Mouse (Mus musculus): ENCODE results near the gene Tpgs1.

The Tpgs1 gene

DNA sequence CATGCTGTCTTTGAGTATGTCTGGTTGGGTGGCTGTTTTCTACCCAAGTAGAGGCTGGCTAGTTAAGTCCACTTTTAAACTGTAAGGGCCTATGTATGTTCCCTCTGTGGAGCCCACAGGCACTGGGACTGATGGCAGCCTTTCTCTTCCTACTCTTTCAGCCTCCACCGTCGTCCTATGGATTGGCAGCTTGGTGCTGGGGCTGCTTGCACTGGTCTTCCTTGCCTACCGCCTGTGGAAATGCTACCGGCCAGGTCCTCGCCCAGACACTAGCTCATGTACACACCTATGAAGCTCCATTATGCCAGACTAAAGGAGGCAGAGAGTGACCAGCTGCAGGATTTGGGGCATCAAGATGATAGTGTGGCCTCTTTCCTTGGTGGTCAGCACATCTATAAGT is 1.1 kb upstream of the Tpgs1 start:
- DNase-seq (ENCODE audit: extremely low spot score, low spot score): no peak

DNA sequence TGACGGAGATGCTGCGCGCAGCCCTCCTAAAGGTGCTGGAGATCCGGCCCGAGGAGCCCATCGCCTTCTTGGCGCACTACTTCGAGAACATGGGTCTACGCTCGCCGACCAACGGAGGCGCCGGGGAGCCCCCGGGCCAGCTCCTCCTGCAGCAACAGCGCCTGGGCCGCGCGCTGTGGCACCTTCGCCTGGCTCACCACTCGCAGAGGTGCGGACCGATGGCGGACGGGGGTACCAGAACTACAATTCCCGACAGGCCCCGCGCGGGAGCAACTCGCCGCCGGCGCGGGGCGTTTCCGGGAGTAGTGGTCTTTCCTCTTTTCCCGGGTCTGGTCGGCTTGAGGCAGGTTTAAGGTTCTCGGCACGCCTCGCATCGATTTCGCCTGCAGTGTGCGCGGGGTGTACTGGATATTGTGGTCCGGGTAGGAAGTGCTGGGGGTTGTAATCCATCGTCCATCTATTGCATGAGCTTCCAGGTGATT is 448 bp downstream of the Tpgs1 start:
- peak; percentile 88 for DNase-seq (ENCODE audit: extremely low spot score, low spot score)

DNA sequence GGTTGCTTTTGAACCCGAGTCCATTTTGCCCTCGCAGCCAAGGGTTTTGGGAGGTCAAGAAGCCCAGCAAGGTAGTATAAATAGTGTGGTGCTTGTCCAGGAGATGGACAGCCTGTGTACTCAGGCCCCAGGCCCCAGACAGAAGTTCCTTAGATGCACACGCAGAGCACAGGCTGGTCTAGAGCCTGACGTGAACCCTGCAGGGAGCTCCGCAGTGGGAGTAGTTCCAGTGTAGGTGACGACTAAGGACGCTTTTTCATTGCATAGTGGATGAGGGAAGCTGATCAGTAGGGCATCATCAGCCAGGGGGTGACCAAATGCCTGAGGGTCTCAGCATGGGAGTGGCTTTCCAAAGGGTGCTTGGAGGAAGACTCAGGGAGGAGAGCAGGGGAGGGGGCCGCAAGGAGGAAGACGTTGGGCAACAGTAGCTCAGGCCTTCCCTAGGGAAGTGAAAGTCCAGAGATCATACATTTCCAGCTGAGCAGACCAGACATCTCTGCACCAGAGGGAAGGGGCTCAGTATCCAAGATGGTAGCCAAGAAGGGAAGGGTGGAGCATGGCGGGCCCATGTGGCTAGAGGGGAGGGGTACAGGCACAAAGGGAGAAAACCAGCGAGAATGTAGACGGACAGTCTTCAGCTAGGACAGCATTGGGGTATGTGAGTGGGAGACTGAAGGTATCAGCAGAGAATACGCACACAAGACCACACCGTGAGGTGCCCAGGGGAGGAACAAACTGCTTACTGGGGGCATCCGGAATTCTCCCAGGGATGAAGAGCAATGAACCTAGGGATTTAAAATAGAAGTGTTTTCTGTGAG is 1.1 kb downstream of the Tpgs1 start:
- no peak for DNase-seq (ENCODE audit: extremely low spot score, low spot score)

DNA sequence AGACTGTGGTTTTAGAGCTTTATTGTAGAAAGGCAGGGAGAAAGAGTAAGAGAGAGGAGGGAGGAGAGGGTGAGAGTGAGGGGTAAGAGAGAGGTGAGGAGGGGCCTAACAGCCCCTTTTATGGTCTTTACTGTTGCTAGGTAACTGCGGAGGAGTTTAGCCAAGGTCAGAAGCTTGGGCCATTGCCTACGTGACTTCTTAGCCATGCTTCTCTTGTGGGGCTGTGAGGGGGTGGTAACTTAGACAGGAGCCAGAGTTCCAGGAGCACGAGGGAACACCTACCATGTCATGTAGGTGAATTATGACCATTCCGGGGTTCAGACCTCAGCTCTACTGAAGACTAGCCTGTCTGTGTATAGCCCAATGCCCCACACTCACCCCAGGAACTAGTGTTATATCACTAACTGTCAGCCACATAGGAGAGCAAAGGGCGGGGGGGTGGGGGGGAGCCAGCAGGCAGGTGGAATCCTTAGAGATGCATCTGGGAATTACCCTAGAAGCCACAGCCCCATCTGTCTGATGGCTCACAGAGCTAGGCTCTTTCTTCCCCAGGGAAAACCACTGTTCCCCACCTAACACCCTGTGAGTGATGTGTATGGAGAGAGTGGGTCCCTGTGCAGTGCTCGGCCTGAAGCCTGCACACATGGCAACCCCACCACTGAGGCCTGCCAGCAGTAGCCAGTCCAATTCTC is 2.4 kb downstream of the Tpgs1 start:
- DNase-seq (ENCODE audit: extremely low spot score, low spot score): no peak

DNA sequence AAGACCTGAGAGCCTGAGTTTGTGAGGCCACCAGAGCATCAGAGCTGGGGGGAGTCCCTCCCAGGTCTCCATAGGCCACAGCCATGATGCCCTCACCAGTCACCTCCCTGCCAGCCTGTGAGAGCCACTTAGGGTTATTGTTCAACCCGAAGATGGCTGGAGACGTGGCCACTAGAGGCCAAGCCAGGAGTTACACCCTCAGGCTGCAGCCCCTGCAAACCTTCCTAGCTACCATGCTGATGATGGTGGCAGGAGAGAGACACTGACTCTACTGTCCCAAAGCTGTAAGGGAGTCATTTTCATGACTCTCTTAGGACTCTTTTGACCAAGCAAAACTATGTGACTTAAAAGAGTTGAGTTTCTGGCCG is 2.9 kb downstream of the Tpgs1 start:
- DNase-seq (ENCODE audit: extremely low spot score, low spot score): no peak

DNA sequence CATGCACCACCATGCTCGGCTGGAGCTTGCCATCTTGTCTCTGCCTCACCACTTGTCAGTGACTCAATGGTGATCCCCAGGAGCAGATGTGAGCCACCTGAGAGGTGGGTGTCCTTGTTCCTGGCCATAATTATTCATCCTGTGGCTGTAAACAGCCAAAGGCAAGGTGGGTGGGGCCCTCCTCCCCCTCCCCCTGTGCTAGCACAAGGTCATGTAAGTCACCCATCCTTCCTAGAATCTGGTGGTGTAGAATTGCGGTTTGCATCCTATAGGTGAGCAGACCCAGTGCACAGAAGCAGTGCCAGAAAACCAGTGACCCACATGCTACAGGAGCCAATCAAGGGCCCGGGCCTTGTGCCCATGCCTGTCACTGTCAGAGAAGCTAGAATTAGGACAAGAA is 3.9 kb downstream of the Tpgs1 start:
- DNase-seq (ENCODE audit: extremely low spot score, low spot score): no peak

DNA sequence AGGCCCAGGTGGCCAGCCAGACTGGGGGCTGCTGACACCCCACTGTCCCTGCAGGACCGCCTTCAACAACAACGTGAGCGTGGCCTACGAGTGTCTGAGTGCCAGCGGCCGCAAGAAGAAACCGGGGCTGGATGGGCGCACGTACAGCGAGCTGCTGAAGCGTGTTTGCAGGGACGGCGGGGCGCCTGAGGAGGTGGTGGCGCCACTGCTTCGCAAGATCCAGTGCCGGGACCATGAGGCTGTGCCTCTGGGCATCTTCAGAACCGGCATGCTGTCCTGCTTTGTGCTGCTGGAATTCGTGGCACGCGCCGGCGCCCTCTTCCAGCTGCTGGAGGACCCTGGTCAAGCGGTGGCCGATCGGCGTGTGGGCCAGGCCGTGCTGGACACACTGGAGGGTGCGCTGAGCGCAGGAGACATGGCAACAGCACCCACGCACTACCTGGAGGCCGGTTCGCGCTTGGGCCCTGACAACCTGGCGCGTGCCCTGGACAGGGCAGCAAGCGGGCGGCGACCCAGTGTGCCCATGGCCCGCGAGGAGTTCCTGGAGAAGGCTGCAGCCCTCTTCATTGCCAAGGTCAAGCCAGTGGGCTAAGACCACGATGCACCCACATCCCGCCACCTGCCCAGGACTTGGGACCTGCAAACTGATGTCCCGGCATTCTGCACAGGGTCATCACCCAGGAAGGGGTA is 6.3 kb downstream of the Tpgs1 start:
- DNase-seq (ENCODE audit: extremely low spot score, low spot score): no peak

DNA sequence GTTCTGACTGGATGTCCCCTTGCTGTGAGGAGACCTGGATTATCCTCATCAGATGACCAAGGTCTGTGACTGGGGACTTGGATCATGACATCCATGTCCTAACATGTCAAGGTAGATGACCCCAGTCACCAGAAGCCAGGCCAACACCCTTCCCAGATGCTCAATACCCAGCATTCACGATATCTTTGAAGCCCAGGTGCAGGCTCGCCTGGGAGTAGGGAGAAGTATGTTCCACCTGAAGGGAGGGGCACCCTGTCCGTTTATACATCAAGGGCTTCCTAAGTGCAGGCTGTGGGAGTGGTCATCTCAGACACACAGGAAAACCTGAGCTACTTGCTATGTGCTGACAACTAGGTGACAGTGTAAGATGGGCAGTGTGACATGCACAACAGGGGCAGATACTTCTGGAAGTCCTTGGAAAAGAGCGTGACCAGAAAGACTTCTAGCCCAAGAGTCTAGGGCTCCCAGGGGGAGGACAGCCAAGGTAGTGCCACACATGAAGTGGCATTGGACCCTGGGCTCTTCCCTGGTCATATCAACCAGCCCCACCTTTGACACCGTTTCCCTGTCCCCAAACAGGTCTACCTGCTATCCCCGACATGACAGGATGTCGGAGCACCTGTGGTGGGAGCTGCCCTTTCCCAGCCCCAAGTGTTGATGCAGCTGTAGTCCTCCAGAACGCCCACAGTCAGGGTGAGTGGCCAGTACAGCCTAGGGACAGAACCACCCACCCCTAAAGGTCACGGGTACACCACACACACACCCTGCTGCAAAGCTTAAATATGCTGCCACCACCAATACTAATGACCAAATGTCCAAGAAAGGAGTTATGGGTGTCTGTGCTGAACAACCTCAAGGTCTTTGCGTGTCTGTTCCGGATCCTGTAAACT is 11.7 kb downstream of the Tpgs1 start:
- no peak for DNase-seq (ENCODE audit: extremely low spot score, low spot score)

DNA sequence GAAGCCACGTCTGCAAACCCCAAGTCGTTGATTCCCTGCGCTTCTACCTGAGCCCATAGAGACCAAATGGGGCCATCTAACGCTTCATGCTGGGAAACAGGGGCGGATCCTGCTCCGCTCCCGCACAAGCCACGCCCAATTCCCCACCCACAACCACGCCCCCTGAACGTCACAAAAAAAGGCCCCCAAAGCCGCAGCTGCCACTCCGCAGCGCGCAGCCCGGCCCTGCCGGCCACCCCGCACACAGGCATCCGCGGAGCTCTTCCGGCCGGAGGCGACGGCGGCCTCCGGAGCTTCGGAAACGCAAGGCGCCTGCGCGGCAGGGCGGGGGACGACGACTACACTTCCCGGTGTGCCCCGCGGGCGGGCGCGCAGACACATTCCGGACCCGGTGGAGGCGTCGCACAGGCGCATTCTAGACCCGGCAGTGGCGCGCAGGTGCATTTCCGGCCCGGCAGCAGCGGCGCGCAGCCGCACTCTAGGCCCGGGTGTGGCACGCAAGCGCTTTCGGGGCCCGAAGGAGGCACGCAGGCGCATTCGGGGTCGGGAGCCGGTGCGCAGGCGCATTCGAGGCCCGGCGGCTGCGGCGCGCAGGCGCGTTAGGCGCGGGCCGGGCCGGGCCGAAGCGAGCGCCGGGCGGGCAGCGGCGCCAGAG is 12.5 kb downstream of the Tpgs1 start, which contains the start of gene Cdc34:
Cdc34 (plus strand) TSS at position 605 of the 655 bp plus-strand sequence.
- peak; percentile 99 for DNase-seq (ENCODE audit: extremely low spot score, low spot score)

DNA sequence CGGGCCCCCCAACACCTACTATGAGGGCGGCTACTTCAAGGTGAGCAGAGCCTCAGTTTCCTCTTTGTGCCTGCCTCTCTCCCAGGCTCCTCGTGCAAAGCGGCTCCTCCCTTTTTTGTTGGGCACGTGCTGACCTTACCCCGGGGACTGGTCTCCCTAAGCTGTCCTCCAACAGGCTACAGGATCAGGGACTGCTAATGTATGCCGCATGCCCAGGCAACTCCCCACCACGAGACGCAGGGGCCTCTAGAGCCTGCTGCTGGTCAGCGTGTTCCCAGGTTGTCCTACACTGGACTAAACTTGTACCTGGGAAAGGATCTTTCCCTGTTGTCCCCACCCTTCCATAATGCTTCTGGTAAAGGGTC is 13.4 kb downstream of the Tpgs1 start:
- no peak for DNase-seq (ENCODE audit: extremely low spot score, low spot score)

DNA sequence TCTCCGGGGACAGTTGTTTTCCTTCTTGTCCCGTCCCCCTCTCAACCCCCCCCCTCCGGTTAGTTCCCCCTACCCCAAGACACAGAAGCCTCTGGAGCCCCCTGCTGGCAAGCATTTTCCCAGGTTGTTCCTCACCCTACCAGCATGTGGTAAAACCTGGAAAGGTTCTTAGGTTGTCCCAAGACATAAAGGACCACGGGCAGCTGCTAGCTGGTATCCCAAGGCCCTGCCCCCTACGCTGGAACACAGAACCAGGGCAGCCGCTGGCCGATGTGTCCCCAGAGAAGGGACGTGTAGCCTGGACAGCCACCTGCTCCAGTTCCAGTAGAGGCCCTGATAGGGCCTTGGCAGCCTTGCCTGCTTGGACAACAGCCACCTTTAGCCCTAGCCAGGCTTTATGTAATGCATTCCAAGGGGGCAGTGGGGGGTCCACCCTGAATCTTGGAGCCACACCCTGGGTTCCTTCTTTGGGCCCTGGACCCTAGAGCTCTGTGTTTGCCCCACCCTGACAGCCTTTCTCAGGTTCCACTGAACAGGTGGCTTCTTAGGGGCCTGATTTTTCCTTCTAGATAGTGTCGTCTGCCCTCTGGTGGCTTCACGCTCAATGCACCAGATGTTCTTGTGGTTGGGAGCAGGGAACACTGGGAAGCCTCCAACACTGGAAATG is 13.9 kb downstream of the Tpgs1 start:
- peak; percentile 53 for DNase-seq (ENCODE audit: extremely low spot score, low spot score)

DNA sequence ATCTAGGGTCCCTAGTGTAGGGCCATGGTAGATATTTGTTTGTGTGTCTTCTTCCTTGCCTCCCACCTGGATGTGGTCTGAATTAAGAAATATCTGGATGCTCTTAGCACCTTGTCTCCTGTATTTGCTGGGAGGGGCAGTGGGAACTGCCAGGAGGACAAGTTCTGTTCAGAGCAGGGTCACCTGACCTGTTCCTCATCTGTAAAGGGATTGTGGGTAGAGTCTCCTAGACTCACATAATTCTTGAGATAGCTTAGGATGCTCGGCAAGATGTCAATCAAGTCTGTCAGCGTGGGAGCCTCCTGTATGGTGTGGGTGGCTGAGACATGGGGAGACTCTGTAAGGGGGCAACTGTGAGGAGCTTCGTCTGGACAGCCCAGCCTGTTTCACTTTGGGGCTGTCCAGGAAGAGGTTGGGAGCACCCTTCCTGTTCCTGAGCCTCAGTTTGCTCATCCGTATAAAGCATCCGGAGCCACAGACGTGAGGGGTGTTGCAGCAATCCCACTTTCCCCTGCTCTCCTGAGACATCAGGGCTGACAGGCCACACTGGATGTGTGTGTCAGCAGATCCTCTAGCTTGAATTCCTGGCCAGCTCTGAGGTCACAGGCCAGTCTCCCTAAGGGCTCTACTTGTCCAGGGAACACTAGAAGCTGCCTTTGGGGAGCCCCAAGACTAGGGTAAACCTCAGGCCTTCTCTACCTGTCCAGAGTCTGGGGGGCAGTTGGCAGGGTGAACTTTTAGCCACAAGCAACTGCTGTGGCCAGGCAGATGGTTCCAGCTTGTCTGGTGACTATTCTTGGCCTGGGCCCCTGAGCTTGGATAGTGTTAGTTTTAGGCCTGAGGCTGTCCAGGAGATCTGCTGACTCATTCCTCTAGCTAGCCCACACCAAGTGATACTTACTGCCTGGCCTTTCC is 14.8 kb downstream of the Tpgs1 start:
- DNase-seq (ENCODE audit: extremely low spot score, low spot score): no peak

DNA sequence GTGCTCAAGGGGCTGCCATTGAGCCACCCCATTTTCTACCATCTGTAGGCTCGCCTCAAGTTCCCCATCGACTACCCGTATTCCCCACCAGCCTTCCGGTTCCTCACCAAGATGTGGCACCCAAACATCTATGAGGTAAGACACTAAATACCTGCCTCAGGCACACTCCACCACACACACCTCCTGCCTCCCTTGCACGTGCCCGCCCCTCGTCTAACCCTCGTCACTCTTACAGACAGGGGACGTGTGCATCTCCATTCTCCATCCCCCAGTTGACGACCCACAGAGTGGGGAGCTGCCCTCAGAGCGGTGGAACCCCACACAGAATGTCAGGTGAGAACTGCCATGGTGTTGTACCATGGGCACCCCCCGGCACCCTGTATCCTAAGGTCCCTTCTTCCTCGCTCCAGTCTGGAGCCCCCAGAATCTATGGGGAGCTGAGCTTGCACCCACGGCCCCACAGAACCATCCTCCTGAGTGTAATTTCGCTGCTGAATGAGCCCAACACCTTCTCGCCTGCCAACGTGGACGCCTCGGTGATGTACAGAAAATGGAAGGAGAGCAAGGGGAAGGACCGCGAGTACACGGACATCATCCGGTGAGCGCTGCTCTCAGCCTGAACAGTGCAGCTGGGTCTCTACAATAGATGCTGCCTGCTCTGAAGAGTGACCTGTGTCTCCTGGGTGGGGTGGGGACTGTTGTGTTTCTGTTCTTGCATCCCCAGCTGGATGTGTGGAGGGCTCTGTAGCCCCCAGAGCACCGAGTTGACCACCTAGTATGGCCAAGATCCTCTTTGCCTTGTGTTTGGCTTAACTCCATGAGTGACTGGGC is 15.8 kb downstream of the Tpgs1 start:
- no peak for DNase-seq (ENCODE audit: extremely low spot score, low spot score)

DNA sequence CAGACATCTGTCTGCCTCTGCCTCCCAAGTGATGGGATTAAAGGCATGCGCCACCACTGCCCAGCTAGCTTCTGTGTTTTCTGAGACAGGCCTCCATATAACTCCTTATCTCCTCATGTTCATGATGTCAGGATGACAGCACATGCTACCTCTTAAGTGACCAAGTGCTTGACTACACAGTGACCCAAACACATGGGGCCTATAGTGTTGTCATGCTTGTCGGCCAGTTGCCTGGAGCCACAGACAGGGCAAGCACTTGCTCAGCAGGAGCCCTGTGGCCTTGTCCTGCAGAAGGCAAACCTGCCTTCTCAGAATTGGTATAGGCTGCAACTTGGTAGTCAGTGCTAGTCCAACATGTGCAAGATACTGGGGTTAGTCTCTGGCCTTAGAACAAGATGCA is 17.1 kb downstream of the Tpgs1 start:
- DNase-seq (ENCODE audit: extremely low spot score, low spot score): no peak

DNA sequence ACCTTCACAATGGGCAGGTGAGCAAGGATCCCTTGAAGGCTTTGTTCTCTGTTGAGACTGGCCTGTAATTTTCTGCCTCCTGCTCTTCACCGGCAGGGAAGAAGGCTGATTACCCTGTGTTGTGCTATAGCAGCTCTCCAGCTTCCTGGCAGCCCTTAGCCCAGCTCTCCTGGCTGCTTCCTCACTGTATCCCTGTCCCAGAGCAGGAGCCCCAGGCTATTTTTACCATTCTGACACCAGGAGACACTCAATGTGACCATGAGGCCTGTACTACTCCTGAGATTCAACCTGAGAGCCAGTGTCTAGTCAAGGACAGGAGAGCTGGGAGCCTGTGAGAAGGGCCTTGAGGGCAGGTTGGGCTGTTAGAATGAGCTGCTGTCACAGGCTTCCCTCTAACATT is 17.5 kb downstream of the Tpgs1 start:
- DNase-seq (ENCODE audit: extremely low spot score, low spot score): no peak

DNA sequence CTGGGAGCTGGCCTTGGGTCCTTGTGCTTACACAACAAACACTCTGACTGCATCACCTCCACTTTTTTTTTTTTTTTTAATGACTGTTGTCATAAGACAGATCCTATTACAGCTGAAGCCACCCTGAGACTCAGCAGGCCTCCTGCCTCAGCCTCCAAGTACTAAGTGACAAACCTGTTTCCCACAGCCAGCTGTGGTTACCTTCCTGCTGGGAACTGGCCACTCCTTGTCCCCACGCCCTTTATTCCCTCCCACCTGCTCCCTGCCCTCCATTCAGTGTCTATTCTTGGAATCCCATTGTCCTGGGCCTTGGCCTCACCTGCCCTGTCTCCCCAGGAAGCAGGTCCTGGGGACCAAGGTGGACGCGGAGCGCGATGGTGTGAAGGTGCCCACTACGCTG is 18.3 kb downstream of the Tpgs1 start:
- DNase-seq (ENCODE audit: extremely low spot score, low spot score): no peak

DNA sequence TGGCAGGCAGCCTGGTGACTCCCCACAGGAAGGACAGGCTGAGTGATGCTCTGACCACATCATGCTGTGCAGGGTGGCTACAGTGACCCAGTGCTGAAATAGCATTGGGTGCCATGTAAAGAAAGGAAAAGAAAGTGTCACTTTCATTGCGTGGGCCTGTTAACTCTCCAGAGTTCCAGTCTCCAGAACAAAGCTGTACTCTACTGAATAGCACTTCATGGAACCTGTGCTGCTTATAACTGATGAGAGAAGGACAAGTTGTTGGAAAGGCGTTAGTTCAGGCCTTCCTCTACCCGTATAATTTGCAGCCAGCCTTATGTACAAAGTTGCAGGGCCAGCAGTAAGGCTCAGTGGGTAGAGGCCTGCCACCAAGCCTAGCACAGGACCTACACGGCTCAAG is 19.6 kb downstream of the Tpgs1 start, which contains the start of gene Gzmm:
Gzmm (plus strand) TSS at position 301 of the 400 bp plus-strand sequence.
- DNase-seq (ENCODE audit: extremely low spot score, low spot score): no peak

DNA sequence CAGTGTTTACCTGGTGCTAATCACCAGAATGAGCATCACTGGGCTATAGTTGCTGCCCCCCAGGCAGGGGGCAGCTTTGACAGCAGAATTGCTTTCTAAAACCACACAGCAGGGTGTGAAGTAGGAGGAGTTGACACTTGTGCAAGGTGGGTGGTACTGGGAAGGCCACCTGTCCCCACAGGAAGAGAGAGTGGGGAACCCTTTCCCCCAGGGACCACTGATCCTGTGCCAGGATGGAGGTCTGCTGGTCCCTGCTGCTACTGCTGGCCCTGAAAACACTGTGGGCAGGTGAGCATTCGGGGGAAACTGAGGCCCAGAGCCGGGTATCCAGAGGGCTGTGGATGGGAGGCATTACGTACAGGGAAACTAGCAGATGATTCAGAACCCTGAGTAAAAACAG is 20.0 kb downstream of the Tpgs1 start:
- no peak for DNase-seq (ENCODE audit: extremely low spot score, low spot score)
